Mouse (Mus musculus) cerebellum, adult 11-12 months (tissue): ENCODE results near the gene Chic2.

ENCODE experiments used
- DNase-seq: peaks from one replicate; pipeline ENCODE4 v3.0.0; 2022

Gene Chic2

DNA sequence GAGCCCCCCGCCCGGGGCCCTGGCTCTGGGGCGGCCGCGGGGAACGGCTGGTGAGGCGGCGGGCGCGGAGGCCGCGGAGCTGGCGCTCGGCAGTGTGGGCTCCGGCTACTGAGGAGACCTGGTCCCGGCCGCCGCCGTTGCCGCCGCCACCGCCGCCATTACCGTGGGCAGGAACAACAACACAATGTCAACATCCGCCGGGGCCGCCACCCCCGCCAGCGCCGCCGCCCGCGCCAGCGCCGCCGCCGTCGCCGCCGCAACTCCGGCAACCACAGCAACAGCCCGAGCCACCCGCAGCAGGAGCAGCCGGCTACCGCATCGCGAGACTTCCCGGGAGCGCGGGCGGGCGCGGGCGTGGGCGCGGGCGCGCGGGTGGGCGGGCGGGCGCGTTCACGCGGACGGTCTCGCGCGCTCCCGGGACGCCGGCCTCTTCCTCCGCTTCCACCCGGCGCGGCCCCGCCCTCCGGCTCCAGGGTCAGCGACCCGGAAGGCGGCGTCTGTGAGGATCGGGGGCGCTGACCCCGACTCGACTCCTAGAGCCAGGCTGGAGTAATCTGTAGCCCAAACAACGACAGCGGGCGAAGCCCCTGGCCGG, at the start of gene Chic2:
Gene Chic2, minus strand, starts transcription at position 465 of the 595 bp plus-strand sequence.
- peak; percentile 86 for DNase-seq

- DNase-seq = no peak
These were observed 41.3 kb upstream of the Chic2 start for GRCm38 (mm10) chr5:75085906-75086305.

GRCm38 (mm10) chr5:75085521-75085875, 40.9 kb upstream of the Chic2 start:
- no peak for DNase-seq

DNA sequence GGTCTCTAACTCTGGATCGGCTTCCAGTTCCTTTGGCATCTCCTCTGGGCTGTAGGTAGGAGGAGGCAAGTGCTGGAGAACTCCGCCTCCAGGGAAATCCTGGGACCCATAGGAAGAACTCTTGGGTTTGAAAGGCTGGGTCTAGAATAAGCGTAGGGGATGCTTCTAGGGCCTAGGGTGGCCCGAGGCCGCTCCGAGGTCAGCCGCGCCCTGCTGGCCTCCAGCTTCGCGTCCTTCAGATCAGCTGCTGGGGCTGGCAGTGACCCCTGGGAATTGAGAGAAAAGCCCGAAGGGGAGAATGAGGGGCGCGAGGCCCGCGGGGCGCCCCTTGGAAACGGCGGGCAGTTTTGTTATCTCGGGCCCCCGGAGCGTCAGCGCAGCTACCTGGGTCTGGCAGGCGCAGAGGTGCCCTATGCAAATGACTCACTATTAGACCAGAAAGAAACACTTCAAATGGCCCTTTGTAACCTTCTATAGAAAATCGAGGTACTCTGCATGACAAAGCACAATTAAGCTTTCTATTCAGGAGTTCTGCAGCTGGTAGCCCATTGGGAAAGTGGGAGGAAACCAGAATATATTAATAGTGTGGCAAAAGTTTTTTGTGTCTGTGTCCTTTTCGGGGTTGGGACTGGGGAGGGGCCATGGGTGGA, 40.4 kb upstream of the Chic2 start:
- DNase-seq = no peak

- DNase-seq = no peak
These were observed 39.9 kb upstream of the Chic2 start for GRCm38 (mm10) chr5:75084393-75084870.

- DNase-seq = no peak
These were observed 39.2 kb upstream of the Chic2 start for GRCm38 (mm10) chr5:75083591-75084392.

DNA sequence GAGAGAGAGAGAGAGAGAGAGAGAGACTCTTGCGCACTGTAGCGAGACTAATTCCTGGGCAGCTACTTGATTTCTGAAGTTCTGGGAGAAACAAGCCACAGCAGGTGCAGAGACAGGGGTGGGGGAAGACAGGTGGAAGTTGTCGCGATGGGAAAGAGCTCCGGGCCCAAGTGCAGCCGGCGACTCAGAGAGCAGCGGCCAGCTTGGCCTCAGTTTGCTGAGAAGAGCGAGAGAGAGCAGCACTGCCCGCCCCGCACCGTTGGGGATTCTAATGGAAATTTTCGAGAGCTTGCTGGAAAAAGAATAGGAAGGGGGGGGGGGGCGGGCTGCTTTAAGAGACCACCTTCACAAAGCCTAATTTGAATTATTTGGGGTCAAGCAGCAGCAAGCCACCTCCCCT, 38.5 kb upstream of the Chic2 start:
- DNase-seq = no peak

DNA sequence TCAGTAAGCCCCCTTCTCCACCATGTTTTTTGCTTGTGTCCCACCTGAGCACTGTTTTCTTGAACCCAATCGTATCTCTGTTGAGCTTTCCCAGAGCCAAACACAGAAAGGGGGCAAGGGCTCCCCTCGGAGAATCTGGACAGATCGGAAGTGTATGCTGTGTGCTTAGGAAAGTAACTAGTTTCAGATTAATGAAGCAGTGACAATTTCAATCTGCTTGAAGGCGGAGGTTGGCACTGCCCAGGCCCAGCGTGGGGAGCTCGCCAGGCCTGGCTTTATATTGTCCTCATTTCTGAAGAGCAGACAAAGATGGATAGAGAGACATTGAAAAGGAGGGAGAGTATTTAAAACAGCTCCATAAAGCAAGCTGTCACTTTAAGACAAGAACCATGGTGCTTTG, 37.9 kb upstream of the Chic2 start:
- DNase-seq = no peak

GRCm38 (mm10) chr5:75079564-75079963, 35.0 kb upstream of the Chic2 start:
- DNase-seq = no peak

DNA sequence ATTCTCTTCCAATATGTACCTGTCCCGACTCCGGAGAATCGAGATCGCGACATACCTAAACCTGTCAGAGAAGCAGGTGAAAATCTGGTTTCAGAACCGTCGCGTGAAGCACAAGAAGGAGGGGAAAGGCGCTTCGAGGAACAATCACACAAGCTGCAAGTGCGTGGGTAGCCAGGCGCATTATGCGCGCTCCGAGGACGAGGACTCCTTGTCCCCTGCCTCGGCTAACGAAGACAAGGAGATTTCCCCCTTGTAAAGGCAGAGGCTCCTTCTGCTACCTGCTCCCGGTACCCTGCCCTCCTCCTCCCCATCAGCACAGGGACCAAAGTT, 32.4 kb upstream of the Chic2 start:
- no peak for DNase-seq

- DNase-seq = no peak
These were observed 31.9 kb upstream of the Chic2 start for GRCm38 (mm10) chr5:75076326-75077050.

GRCm38 (mm10) chr5:75075383-75075941, 30.9 kb upstream of the Chic2 start, which contains the start of gene Gsx2:
Gene Gsx2, plus strand, starts transcription at chr5:75075601.
- no peak for DNase-seq

- DNase-seq = no peak
These were observed 30.2 kb upstream of the Chic2 start for GRCm38 (mm10) chr5:75074537-75075382.

- no peak for DNase-seq
These were observed 29.6 kb upstream of the Chic2 start for GRCm38 (mm10) chr5:75074132-75074531.

DNA sequence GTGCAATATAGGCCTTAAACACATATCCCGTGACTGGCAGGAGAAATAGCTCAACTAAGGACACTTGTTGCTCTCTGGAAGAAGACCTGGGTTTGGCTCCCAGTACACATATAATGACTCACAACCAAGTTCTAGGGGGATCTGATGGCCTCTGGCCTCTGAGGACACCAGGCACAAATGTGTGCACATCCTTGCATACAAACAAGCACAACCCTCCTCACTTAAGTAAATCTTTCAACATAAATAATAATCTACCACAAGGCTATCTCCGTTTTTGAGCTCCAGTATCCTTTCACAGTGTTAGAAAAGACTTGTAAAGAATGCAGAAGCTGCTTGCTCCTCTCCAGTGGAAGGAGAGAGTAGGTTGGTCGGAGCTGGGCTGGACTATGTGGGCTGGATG, 29.1 kb upstream of the Chic2 start:
- DNase-seq = no peak

GRCm38 (mm10) chr5:75073167-75073566, 28.6 kb upstream of the Chic2 start:
- DNase-seq = no peak

DNA sequence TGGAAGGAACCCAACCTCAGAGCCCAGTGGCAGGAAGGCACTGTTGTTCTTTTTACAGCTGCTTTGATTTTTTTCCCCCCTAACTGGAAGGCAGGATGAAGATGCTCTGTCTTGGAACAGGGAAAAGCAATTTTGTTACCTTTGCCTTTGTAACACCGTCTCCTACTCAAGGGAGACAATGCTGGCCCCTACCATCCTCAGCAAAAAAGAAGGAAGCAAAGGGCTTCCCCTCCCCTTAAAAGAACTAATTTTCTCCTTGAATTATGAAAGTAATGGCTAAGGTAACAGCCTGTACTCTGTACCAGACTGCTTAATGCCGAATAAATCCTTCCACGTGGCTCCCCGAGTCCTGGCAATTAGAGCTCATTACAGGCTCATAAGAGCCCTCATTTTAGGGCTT, 28.0 kb upstream of the Chic2 start:
- DNase-seq = no peak

DNA sequence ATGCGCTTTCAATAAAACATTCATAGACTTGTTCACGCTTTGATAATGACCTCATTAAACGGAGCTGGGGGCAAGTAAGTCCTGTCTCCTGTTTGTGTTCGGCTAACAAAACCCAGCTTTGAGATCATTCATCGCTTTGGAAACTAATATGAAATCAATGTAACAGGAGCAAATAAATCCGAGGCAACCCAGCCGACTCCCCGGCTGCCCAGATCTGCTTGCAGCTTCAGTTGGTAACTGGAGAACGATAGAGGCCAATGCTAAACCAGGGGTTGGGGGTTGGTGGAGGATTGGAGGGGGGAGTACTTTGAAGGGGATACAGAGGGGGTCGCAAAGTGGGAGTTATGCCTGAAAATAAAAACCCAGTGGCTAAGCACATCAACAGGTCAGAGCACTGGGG, 27.4 kb upstream of the Chic2 start:
- no peak for DNase-seq

- DNase-seq = no peak
These were observed 26.2 kb upstream of the Chic2 start for GRCm38 (mm10) chr5:75070656-75071375.

DNA sequence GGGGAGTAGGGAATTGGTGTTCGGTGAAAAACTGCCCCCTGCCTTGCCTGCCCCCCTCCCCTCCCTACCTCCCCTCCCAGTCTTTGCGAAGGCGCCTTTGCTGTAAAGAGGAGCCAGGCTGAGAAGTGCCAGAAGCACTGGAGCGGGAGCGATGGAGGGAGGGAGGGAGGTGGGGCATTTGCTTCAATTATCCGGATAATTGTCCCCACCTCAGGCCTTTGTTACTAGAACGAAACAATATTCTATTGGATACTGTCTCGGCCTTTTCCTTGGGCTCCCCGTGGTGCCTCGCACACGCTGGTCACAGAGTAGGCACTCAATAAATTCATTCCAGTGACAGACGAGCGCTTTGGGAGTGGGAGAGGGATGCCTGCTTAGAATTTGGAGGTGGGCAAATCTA, 25.6 kb upstream of the Chic2 start:
- no peak for DNase-seq

GRCm38 (mm10) chr5:75067125-75067756, 22.7 kb upstream of the Chic2 start:
- DNase-seq = no peak
